Mouse (Mus musculus): Measurements from ENCODE around the gene Epb41l3. TPM values are rescaled to one million over a fixed set of nuclear protein-coding genes. Genes with fewer than 3 reads are reported as not detected.

Gene Epb41l3
- polyA plus RNA-seq, 1 experiment from 2014 or later = 153 TPM

- H3K9me3 ChIP-seq = no peaks in the 10 kb centered on the region
- H3K36me3 ChIP-seq = no peaks in the 10 kb centered on the region
- 69% methylated on average over 9 of the region's 9 CpGs for WGBS
Observed at GRCm38 (mm10) chr17:69307636-69308035, 232.2 kb downstream of the Epb41l3 start.

GRCm38 (mm10) chr17:69309872-69310271 lies 234.4 kb downstream of the Epb41l3 start:
- peak overlapping the region; percentile 80; the same call in 1 of the 2 replicates for H3K27ac ChIP-seq
- H3K9me3 ChIP-seq = no peaks in the 10 kb centered on the region
- no peak overlapping the region for H3K9ac ChIP-seq
- H3K36me3 ChIP-seq = no peaks in the 10 kb centered on the region
- peaks cover 26% of the 10 kb centered on the region for H3K4me1 ChIP-seq
- 0 out of 2 replicates have a peak overlapping the region, but pooled peaks have one; percentile 9 for H3K4me2 ChIP-seq
- 26% methylated on average over 4 of the region's 4 CpGs for WGBS
- ATAC-seq (ENCODE audit: insufficient number of reproducible peaks, insufficient read depth, low FRiP score, low TSS enrichment, low read depth) = no peak
- H3K27me3 ChIP-seq = no peaks in the 10 kb centered on the region
- H3K4me3 ChIP-seq = no peak overlapping the region

More at GRCm38 (mm10) chr17:69307636-69308035, 232.2 kb downstream of the Epb41l3 start:
- Histone ChIP-seq H3K4me3 (no peak overlapping the region), H3K4me2 (no peak overlapping the region), H3K4me1 (peaks cover 31% of the 10 kb centered on the region), H3K9ac (no peak overlapping the region), H3K27ac (no peak overlapping the region), H3K27me3 (no peaks in the 10 kb centered on the region)
- no peak for ATAC-seq (ENCODE audit: insufficient number of reproducible peaks, insufficient read depth, low FRiP score, low TSS enrichment, low read depth)

GRCm38 (mm10) chr17:69320496-69320895 lies 245.0 kb downstream of the Epb41l3 start:
- Histone ChIP-seq H3K4me2 (no peak overlapping the region), H3K27me3 (no peaks in the 10 kb centered on the region), H3K9me3 (no peaks in the 10 kb centered on the region), H3K27ac (no peak overlapping the region), H3K9ac (no peak overlapping the region), H3K4me3 (no peak overlapping the region), H3K36me3 (no peaks in the 10 kb centered on the region), H3K4me1 (no peaks in the 10 kb centered on the region)
- 89% methylated on average over 10 of the region's 10 CpGs for WGBS
- no peak for ATAC-seq (ENCODE audit: insufficient number of reproducible peaks, insufficient read depth, low FRiP score, low TSS enrichment, low read depth)

GRCm38 (mm10) chr17:69322721-69323120 lies 247.2 kb downstream of the Epb41l3 start:
- Histone ChIP-seq H3K4me1 (no peaks in the 10 kb centered on the region), H3K4me3 (no peak overlapping the region), H3K9ac (no peak overlapping the region), H3K9me3 (no peaks in the 10 kb centered on the region), H3K4me2 (no peak overlapping the region), H3K27me3 (no peaks in the 10 kb centered on the region), H3K36me3 (no peaks in the 10 kb centered on the region), H3K27ac (no peak overlapping the region)
- WGBS = 81% methylated on average over 2 of the region's 2 CpGs
- ATAC-seq (ENCODE audit: insufficient number of reproducible peaks, insufficient read depth, low FRiP score, low TSS enrichment, low read depth) = no peak

Other genes starting within 250 kb of the Epb41l3 start
- 1.5 and 1.9 TPM in 2 replicates for gene Tmem200c, start 249.1 kb upstream of the Epb41l3 start, polyA plus RNA-seq (2015; fragmentation: Nextera tagmentation; extraction: Ambion mirVana)